ENCODE assay signal across 11 mouse cellular contexts in the genomic region with DNA sequence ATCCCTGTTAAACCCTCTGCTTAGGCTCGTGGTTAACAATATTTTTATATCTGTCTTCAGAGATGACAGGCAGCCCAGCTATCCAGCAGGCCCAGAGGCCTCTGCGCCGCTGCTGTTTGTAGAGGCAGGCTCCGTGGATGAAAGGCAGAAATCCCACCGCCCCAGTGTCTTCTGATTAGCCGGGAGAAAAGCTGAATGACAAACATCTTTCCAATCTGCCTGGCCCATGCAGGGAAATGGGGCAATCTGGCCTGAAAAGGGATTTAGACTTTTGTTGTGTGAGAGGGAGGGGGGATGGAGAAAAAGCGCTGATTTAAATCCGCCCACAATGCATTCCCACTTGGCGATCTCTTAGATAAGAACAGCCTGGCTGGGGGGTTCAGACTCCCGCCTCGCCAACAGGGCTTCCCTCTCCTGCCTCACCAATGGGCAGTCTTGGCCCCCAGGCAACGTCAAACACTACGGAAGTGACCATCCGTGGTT.
DNase-seq lines count a peak whose midpoint lies in the region; ATAC-seq lines count a peak whose summit lies in the region.
"Had no signal": no experiment of that assay in that cellular context is flagged by ENCODE, and none has a peak within 500 bp of the region (broad histone marks: within the 10 kb centered on the region; RNA-seq: fewer than 3 reads in every experiment).

No protein-coding gene starts in this region.

- no peaks in the 10 kb centered on the region for H3K9me3 ChIP-seq in heart, embryonic 14.5 days (ENCODE audit: control insufficient read depth, low read length)
- no peaks in the 10 kb centered on the region for H3K9me3 ChIP-seq in forebrain, embryonic 14.5 days (replicated peaks; ENCODE audit: control insufficient read depth, low read length)
- H3K9me3 ChIP-seq in midbrain, embryonic 11.5 days (ENCODE audit: control insufficient read depth, low read length), result no peaks in the 10 kb centered on the region

- DNase-seq in heart, postnatal 14 days, result no peak
- peak; percentile 82 for DNase-seq in forebrain, embryonic 14.5 days (ENCODE audit: low spot score)
- DNase-seq in midbrain, embryonic 11.5 days (ENCODE audit: low spot score, missing footprints), result no peak
- peak; percentile 78 for DNase-seq in retina, postnatal 1 day
- DNase-seq in layer of hippocampus, adult 8-10 months (ENCODE audit: low spot score in 2 of 2), result no peak
- no peak for DNase-seq in thymus, postnatal 10 days (ENCODE audit: low spot score in 2 of 2)
- no peak for DNase-seq in ovary, adult 18-20 months (ENCODE audit: low spot score)

- H3K27me3 ChIP-seq in heart, embryonic 14.5 days (ENCODE audit: control insufficient read depth, insufficient read depth, low read length), result no peaks in the 10 kb centered on the region
- no peaks in the 10 kb centered on the region for H3K27me3 ChIP-seq in forebrain, embryonic 14.5 days (replicated peaks; ENCODE audit: control insufficient read depth, insufficient read depth, low read length)
- no peaks in the 10 kb centered on the region for H3K27me3 ChIP-seq in midbrain, embryonic 11.5 days (ENCODE audit: control insufficient read depth, insufficient read depth, low read length)
- H3K27me3 ChIP-seq: Patski had no signal

- intact Hi-C loops in heart, postnatal 14 days (cut with DNase I), result no loop called here

- peaks cover 4 to 5% of the 10 kb centered on the region in 2 experiments; a peak in 1 of 4 replicates for H3K4me1 ChIP-seq in heart, embryonic 14.5 days (ENCODE audit: control insufficient read depth in 2 of 2, insufficient read depth in 2 of 2, low read length in 2 of 2)
- H3K4me1 ChIP-seq in forebrain, embryonic 14.5 days (ENCODE audit: control insufficient read depth, insufficient read depth, low read length), result peaks cover 17% of the 10 kb centered on the region
- peaks cover 29% of the 10 kb centered on the region for H3K4me1 ChIP-seq in midbrain, embryonic 11.5 days (ENCODE audit: control insufficient read depth, insufficient read depth, low read length)

- no peak for ATAC-seq in heart, embryonic 14.5 days (ENCODE audit: insufficient number of reproducible peaks, insufficient read depth, low FRiP score, low read depth)
- ATAC-seq in forebrain, embryonic 14.5 days, result peak; percentile 51
- ATAC-seq in midbrain, embryonic 11.5 days (ENCODE audit: low FRiP score), result peak; percentile 88
- ATAC-seq: Patski had no signal

- no peak overlapping the region for H3K27ac ChIP-seq in heart, embryonic 14.5 days (replicated peaks in 1 of 2; ENCODE audit: control insufficient read depth in 1 of 2, insufficient read depth in 1 of 2, low read depth in 2 of 2, low read length in 2 of 2)
- H3K27ac ChIP-seq in forebrain, embryonic 14.5 days (ENCODE audit: low read depth, low read length), result peak overlapping the region; percentile 52
- H3K27ac ChIP-seq in midbrain, embryonic 11.5 days (ENCODE audit: low read depth, low read length), result peak overlapping the region; percentile 88
- H3K27ac ChIP-seq: kidney, postnatal 0 days; liver, embryonic 14.5 days had no signal

- 18% methylated on average over 14 of the region's 14 CpGs for WGBS in heart, embryonic 14.5 days
- WGBS in forebrain, embryonic 14.5 days, result under 1% methylated on average over 14 of the region's 14 CpGs
- 3% methylated on average over 14 of the region's 14 CpGs for WGBS in midbrain, embryonic 11.5 days

- H3K4me2 ChIP-seq in heart, embryonic 14.5 days (ENCODE audit: low read length), result peak overlapping the region; percentile 24
- H3K4me2 ChIP-seq in forebrain, embryonic 14.5 days (ENCODE audit: low read length), result peak overlapping the region; percentile 41
- H3K4me2 ChIP-seq in midbrain, embryonic 11.5 days, result peak overlapping the region; percentile 40

- no peak overlapping the region for H3K4me3 ChIP-seq in heart, embryonic 14.5 days (ENCODE audit: control insufficient read depth in 1 of 2, insufficient read depth in 1 of 2, low read depth in 1 of 2, low read length in 2 of 2)
- no peak overlapping the region for H3K4me3 ChIP-seq in forebrain, embryonic 14.5 days (ENCODE audit: low read depth, low read length)
- H3K4me3 ChIP-seq in midbrain, embryonic 11.5 days (ENCODE audit: low read depth, low read length), result no peak overlapping the region

- no peaks in the 10 kb centered on the region for H3K36me3 ChIP-seq in heart, embryonic 14.5 days (ENCODE audit: control insufficient read depth, insufficient read depth, low read length)
- H3K36me3 ChIP-seq in forebrain, embryonic 14.5 days (ENCODE audit: control insufficient read depth, insufficient read depth, low read length), result no peaks in the 10 kb centered on the region
- no peaks in the 10 kb centered on the region for H3K36me3 ChIP-seq in midbrain, embryonic 11.5 days (ENCODE audit: control insufficient read depth, insufficient read depth, low read length)

- H3K9ac ChIP-seq in heart, embryonic 14.5 days (ENCODE audit: low read length), result no peak overlapping the region
- H3K9ac ChIP-seq in forebrain, embryonic 14.5 days (ENCODE audit: low read length), result peak overlapping the region; percentile 40; the same call in 1 of the 2 replicates
- peak overlapping the region; percentile 3; the same call in 1 of the 2 replicates for H3K9ac ChIP-seq in midbrain, embryonic 11.5 days (ENCODE audit: low read length)
- H3K9ac ChIP-seq: liver, embryonic 14.5 days had no signal

Comparison
In these comparisons a context has a peak if more than half of its experiments do, and no peak if none do; other contexts are left out.
1. H3K27ac ChIP-seq: peak in forebrain, embryonic 14.5 days (single experiment) and midbrain, embryonic 11.5 days (single experiment); none in heart, embryonic 14.5 days (0 of 2).
2. DNase-seq: peak in forebrain, embryonic 14.5 days (single experiment) and retina, postnatal 1 day (single experiment); none in heart, postnatal 14 days (0 of 2), midbrain, embryonic 11.5 days (single experiment), layer of hippocampus, adult 8-10 months (0 of 2), thymus, postnatal 10 days (0 of 2) and ovary, adult 18-20 months (single experiment).
3. Peak in every context shown above with its lines, with median percentiles within 50 percentile points of each other: H3K4me2 ChIP-seq.